Mouse (Mus musculus) C2C12 (cell line): ENCODE measurements at regions not wholly inside any gene's neighbourhood (a gene's known extent, or its start where the extent isn't known, plus 50 kb on each side); places are given as distances from the start of the nearest gene placed in this dataset.

Source experiments
- CEBPB ChIP-seq: IDR thresholded peaks from one replicate; pipeline ENCODE4 v1.6.1; 2011; ENCODE audit warnings: low read depth, mild to moderate bottlenecking, control low read depth, moderate library complexity
- CTCF ChIP-seq: IDR thresholded peaks from one replicate; pipeline ENCODE4 v1.5.1; 2011; ENCODE audit not compliant: control insufficient read depth, insufficient read depth, insufficient read length
- MAX ChIP-seq: IDR thresholded peaks from one replicate; pipeline ENCODE4 v1.6.1; 2011; ENCODE audit warnings: mild to moderate bottlenecking, control low read depth
- MYOD1 ChIP-seq: IDR thresholded peaks from one replicate; pipeline ENCODE4 v1.6.1; 2011; ENCODE audit warnings: low read depth; ENCODE audit not compliant: control insufficient read depth, insufficient read length
- MYOG ChIP-seq: IDR thresholded peaks from one replicate; pipeline ENCODE4 v1.6.1; 2011; ENCODE audit not compliant: control insufficient read depth, insufficient read length; ENCODE audit errors: extremely low read depth
- USF1 ChIP-seq: IDR thresholded peaks from one replicate; pipeline ENCODE4 v1.6.1; 2011; ENCODE audit warnings: low read depth, mild to moderate bottlenecking, control low read depth, moderate library complexity

- TF ChIP-seq CTCF (no peak), MAX (no peak), USF1 (no peak), MYOG (no peak), MYOD1 (no peak), CEBPB (no peak)
Observed at GRCm38 (mm10) chr10:117563429-117564117, 65.7 kb upstream of the Cpm start.
